Comparison of ENCODE assay signal across 14 mouse cellular contexts in genomic region chr9:48111316-48111890, GRCm38 (mm10). TPM values are rescaled to one million over a fixed set of nuclear protein-coding genes. Genes with fewer than 3 reads are reported as not detected.
DNase-seq lines count a peak whose midpoint lies in the region; ATAC-seq and TF ChIP-seq lines count a peak whose summit lies in the region.
"Had no signal": no experiment of that assay in that cellular context is flagged by ENCODE, and none has a peak within 500 bp of the region (broad histone marks: within the 10 kb centered on the region; RNA-seq: fewer than 3 reads in every experiment).

No protein-coding gene starts in this region.

- H3K9ac ChIP-seq in hindbrain, embryonic 16.5 days (ENCODE audit: low read depth, low read length) = no peak overlapping the region
- no peak overlapping the region for H3K9ac ChIP-seq in lung, postnatal 0 days (replicated peaks; ENCODE audit: low read depth)
- H3K9ac ChIP-seq: forebrain, embryonic 12.5 days; hindbrain, embryonic 12.5 days; liver, postnatal 0 days had no signal

- no peak overlapping the region for H3K4me3 ChIP-seq in hindbrain, embryonic 16.5 days (ENCODE audit: low read length)
- no peak overlapping the region for H3K4me3 ChIP-seq in hindbrain, embryonic 10.5 days
- no peak overlapping the region for H3K4me3 ChIP-seq in lung, postnatal 0 days (ENCODE audit: low read depth, low read length)
- H3K4me3 ChIP-seq: forebrain, embryonic 12.5 days; heart, adult 2 months; hindbrain, embryonic 12.5 days had no signal

- no peaks in the 10 kb centered on the region for H3K9me3 ChIP-seq in hindbrain, embryonic 16.5 days (ENCODE audit: control insufficient read depth, low read length)
- H3K9me3 ChIP-seq in hindbrain, embryonic 10.5 days = no peaks in the 10 kb centered on the region
- no peaks in the 10 kb centered on the region for H3K9me3 ChIP-seq in lung, postnatal 0 days (ENCODE audit: low read length)
- H3K9me3 ChIP-seq: forebrain, embryonic 12.5 days; hindbrain, embryonic 12.5 days had no signal

- H3K36me3 ChIP-seq in hindbrain, embryonic 16.5 days (ENCODE audit: control insufficient read depth, insufficient read depth, low read length) = no peaks in the 10 kb centered on the region
- no peaks in the 10 kb centered on the region for H3K36me3 ChIP-seq in hindbrain, embryonic 10.5 days
- no peaks in the 10 kb centered on the region for H3K36me3 ChIP-seq in lung, postnatal 0 days (ENCODE audit: insufficient read depth, low read length)
- H3K36me3 ChIP-seq: forebrain, embryonic 12.5 days; hindbrain, embryonic 12.5 days had no signal

- H3K4me1 ChIP-seq in hindbrain, embryonic 16.5 days (ENCODE audit: control insufficient read depth, insufficient read depth, low read depth, low read length) = peaks cover 6% of the 10 kb centered on the region; the same call in 1 of the 2 replicates
- H3K4me1 ChIP-seq in hindbrain, embryonic 10.5 days (replicated peaks) = peaks cover 3% of the 10 kb centered on the region; the same call in 1 of the 2 replicates
- no peaks in the 10 kb centered on the region for H3K4me1 ChIP-seq in lung, postnatal 0 days (ENCODE audit: insufficient read depth, low read depth, low read length)
- H3K4me1 ChIP-seq: hindbrain, embryonic 12.5 days had no signal

- ATAC-seq in hindbrain, embryonic 16.5 days = peak; percentile 61; the same call in 1 of the 2 replicates
- no peak for ATAC-seq in megakaryocyte progenitor cell, adult 5-6 weeks (replicated peaks; ENCODE audit: poor library complexity)
- ATAC-seq in lung, postnatal 0 days = no peak
- ATAC-seq: CD4-positive, CD25-positive, alpha-beta regulatory T cell, adult 4 months; liver, postnatal 0 days; midbrain, embryonic 16.5 days had no signal

- WGBS in hindbrain, embryonic 16.5 days = 52% methylated on average over 8 of the region's 8 CpGs
- 59% methylated on average over 8 of the region's 8 CpGs for WGBS in hindbrain, embryonic 10.5 days
- 48% methylated on average over 8 of the region's 8 CpGs for WGBS in lung, postnatal 0 days

- TF ChIP-seq EP300 in lung, postnatal 0 days (IDR thresholded peaks at IDR 0.05) = no peak

- no peak overlapping the region for H3K27ac ChIP-seq in hindbrain, embryonic 16.5 days (ENCODE audit: low read depth, low read length)
- no peak overlapping the region for H3K27ac ChIP-seq in hindbrain, embryonic 10.5 days
- H3K27ac ChIP-seq in lung, postnatal 0 days (ENCODE audit: low read length) = no peak overlapping the region
- H3K27ac ChIP-seq: forebrain, embryonic 12.5 days; heart, adult 2 months; hindbrain, embryonic 12.5 days had no signal

- no peak for DNase-seq in hindbrain, embryonic 10.5 days (ENCODE audit: low spot score)
- DNase-seq in adrenal gland, postnatal 10 days = peak; percentile 10
- DNase-seq in cerebellum, adult 8-10 months = peak; percentile 59
- DNase-seq in layer of hippocampus, postnatal 10 days (ENCODE audit: low spot score in 2 of 2) = peak; percentile 8 to 18
- no peak for DNase-seq in adipocyte (ENCODE audit: low spot score)
- DNase-seq in lung, postnatal 0 days (ENCODE audit: low spot score) = no peak
- DNase-seq: heart, adult 2 months; liver, postnatal 0 days had no signal

- no peak for TF ChIP-seq CTCF in lung, postnatal 0 days (IDR thresholded peaks at IDR 0.05)

- H3K4me2 ChIP-seq in hindbrain, embryonic 16.5 days (ENCODE audit: low read length) = no peak overlapping the region
- H3K4me2 ChIP-seq in lung, postnatal 0 days (replicated peaks; ENCODE audit: low read depth, low read length) = no peak overlapping the region
- H3K4me2 ChIP-seq: forebrain, embryonic 12.5 days; hindbrain, embryonic 12.5 days had no signal

- no peaks in the 10 kb centered on the region for H3K27me3 ChIP-seq in hindbrain, embryonic 16.5 days (replicated peaks; ENCODE audit: control insufficient read depth, insufficient read depth, low read length)
- no peaks in the 10 kb centered on the region for H3K27me3 ChIP-seq in hindbrain, embryonic 10.5 days (ENCODE audit: insufficient read depth, poor library complexity, severe bottlenecking)
- H3K27me3 ChIP-seq in lung, postnatal 0 days (replicated peaks; ENCODE audit: insufficient read depth, low read length) = no peaks in the 10 kb centered on the region
- H3K27me3 ChIP-seq: hindbrain, embryonic 12.5 days had no signal

RNA-seq across cellular contexts. Expression of gene Nxpe4, which starts 50.4 kb away (rescaled TPM):
- polyA plus RNA-seq in hindbrain, embryonic 16.5 days (2015; fragmentation: Nextera tagmentation; extraction: Ambion mirVana) = 9.3 and 10.1 TPM in 2 replicates
- polyA plus RNA-seq in hindbrain, embryonic 10.5 days (2016; fragmentation: Nextera tagmentation; extraction: Ambion mirVana) = 4.7 and 6.2 TPM in 2 replicates
- total RNA-seq in adrenal gland, postnatal 10 days (2021) = 10 to 100 TPM in 1 of 2 experiments, 1 to 10 TPM in 1; 8.8 to 12.7 TPM
- 10 to 100 TPM; 11.6 to 13.4 TPM for total RNA-seq in layer of hippocampus, postnatal 10 days (2021)
- 2.8 and 4.5 TPM in 2 replicates for total RNA-seq in megakaryocyte progenitor cell, adult 5-6 weeks (2015)
- 1.5 and 1.7 TPM in 2 replicates for total RNA-seq in megakaryocyte progenitor cell, adult 5-6 weeks (2017)
- 8.6 and 9.8 TPM in 2 replicates for polyA plus RNA-seq in lung, postnatal 0 days (2015; fragmentation: Nextera tagmentation; extraction: Ambion mirVana)

Comparison
In these comparisons a context has a peak if more than half of its experiments do, and no peak if none do; other contexts are left out.
1. DNase-seq: peak in adrenal gland, postnatal 10 days (single experiment), cerebellum, adult 8-10 months (single experiment) and layer of hippocampus, postnatal 10 days (2 of 2); none in hindbrain, embryonic 10.5 days (single experiment), adipocyte (single experiment) and lung, postnatal 0 days (single experiment).